Mouse (Mus musculus): ENCODE results near the gene Mroh8.

DNA sequence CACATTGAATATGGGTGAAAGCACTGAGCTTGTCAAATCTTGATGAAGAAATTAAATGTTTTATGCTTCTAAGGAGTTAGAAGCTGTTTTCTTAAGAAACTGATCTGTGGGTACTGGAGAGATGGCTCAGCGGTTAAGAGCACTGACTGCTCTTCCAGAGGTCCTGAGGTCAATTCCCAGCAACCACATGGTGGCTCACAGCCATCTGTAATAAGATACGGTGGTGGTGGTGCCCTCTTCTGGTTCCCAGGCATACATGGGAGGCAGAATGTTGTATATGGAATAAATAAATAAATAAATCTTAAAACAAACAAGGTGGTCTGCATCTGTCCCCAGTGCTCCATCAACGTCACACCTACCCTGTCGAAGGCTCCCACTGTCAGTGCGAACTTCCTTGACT is 104.9 kb downstream of the Mroh8 start:
- TF ChIP-seq CTCF (IDR thresholded peaks at IDR 0.05; ENCODE audit: low read depth, low read length) (no peak), POLR2A (IDR thresholded peaks at IDR 0.05; ENCODE audit: extremely low read depth, insufficient read depth, low read length) (no peak)

Data from liver, adult 2 months (tissue).